Mouse (Mus musculus) cerebellum, adult 2 months (tissue): ENCODE measurements around the gene Atp6v1g3.

Experiments used
- CTCF ChIP-seq: fragments of 200-500 bp; IDR thresholded peaks from 2 replicates; pipeline ENCODE4 v1.5.1; 2011; ENCODE audit warnings: low read depth, mild to moderate bottlenecking, control low read depth, low read length, moderate library complexity, borderline replicate concordance; ENCODE audit not compliant: insufficient read depth
- POLR2A ChIP-seq: fragments of 200-500 bp; IDR thresholded peaks from 2 replicates; pipeline ENCODE4 v1.6.1; 2011; ENCODE audit warnings: low read length, control low read depth, borderline replicate concordance; ENCODE audit not compliant: insufficient read depth

DNA sequence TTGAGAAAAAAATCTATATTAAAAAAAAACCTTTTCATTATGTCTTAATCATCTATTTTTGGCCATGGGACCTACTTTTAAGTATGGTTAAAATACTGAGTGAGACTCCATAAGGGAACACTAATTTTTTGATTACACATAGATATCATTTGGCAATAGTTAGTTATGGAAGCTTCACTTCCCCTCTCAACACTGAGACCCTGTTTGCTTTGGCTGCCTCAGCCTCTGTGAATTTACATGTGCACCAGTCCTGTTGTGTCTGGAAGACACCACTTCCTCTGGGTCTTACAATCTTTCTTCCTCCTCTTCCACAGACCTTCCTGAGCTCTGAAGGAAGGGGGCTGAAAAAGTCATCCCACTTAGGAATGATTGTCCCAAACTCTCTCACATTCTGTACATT lies 11.1 kb upstream of the Atp6v1g3 start:
- TF ChIP-seq CTCF (no peak), POLR2A (no peak)
